Mouse (Mus musculus) testis, postnatal 10 days (tissue): ENCODE results near the gene Lsp1.

Experiments
- DNase-seq: peaks from one replicate; pipeline ENCODE4 v3.0.0; 2021; ENCODE audit warnings: low spot score

The Lsp1 gene

GRCm38 (mm10) chr7:142506501-142506900, 45.9 kb downstream of the Lsp1 start:
- DNase-seq, result no peak

- DNase-seq, result no peak
These were observed 46.8 kb downstream of the Lsp1 start for GRCm38 (mm10) chr7:142507453-142507852.

DNA sequence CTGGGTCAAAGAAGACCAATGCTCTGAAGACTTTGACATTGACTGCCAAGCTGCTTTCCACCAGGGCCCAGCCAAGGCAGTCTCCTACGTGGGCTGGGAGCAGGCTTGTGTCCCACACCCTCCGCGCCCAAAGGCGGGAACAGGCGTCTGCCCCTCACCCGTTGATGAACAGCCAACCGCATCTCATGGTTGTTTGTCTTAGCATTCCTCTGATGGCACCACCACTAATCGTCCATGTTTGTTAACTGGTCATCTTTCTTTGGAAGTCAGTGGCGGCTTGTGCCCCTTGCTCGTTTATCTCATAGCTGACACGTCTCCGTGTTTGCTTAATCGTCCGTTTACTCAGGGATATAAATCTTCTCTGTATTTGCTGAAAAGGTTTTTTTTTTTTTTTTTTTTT, 48.9 kb downstream of the Lsp1 start:
- DNase-seq, result no peak

- no peak for DNase-seq
These were observed 49.6 kb downstream of the Lsp1 start for GRCm38 (mm10) chr7:142510021-142510777.

DNA sequence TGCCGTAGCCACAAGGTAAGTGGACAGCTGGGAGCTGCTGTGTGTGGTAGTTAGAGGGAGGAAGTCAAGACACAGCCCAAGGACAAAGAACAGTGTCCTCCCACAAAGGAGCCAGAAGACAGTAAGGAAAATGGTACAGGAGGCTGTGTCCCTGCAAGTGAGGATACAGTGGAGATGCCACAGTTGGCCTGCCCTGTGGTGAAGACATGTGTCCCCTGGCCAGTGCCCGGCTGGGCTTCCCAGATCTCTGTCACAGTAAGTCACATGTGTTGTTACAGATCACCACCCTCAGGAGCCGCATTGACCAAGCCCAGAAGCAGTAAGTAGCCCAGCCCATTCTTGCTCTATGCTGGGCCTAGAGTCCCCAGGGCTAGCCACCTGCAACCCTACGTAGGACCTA, 53.4 kb downstream of the Lsp1 start:
- no peak for DNase-seq

GRCm38 (mm10) chr7:142516221-142516978, 55.8 kb downstream of the Lsp1 start:
- DNase-seq, result no peak

DNA sequence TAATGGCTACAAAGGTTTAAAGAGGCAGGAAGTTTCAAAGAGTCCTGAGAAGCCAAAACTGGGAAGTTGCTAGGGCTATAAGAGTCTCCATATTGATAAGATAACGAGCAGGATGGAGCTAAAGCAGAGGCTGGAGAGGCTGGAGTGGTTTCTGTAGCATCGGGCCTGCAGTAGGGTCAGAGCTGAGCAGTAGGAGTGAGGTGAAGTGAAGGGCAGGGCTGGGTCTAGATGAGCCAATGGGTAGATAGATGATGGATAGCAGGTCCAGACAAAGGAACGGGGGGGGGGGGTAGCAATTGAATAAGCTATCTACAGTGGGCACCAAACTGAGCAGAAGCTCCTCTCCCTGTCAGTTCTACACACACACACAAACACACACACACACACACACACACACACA, 56.9 kb downstream of the Lsp1 start:
- no peak for DNase-seq

DNA sequence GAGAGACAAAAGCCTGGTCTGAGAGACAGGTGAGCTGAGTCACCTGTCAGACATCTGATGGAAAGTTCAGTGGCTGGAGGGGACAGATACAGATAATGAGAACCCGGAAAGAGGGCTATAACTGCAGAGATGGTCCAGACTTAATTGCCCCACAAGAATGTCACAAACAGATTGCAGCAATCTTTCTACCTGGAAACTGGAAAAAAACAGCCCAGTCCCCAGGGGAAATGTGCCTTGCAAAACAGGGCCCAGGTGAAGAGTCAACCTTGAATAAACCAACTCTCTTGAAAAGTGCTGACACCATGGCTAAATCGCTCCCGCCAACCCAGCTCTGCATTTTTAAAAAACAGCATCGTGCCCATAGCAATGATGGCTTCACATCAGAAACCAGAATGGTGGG, 59.7 kb downstream of the Lsp1 start:
- DNase-seq, result no peak

GRCm38 (mm10) chr7:142522352-142522751, 61.7 kb downstream of the Lsp1 start:
- DNase-seq, result peak; percentile 82

DNA sequence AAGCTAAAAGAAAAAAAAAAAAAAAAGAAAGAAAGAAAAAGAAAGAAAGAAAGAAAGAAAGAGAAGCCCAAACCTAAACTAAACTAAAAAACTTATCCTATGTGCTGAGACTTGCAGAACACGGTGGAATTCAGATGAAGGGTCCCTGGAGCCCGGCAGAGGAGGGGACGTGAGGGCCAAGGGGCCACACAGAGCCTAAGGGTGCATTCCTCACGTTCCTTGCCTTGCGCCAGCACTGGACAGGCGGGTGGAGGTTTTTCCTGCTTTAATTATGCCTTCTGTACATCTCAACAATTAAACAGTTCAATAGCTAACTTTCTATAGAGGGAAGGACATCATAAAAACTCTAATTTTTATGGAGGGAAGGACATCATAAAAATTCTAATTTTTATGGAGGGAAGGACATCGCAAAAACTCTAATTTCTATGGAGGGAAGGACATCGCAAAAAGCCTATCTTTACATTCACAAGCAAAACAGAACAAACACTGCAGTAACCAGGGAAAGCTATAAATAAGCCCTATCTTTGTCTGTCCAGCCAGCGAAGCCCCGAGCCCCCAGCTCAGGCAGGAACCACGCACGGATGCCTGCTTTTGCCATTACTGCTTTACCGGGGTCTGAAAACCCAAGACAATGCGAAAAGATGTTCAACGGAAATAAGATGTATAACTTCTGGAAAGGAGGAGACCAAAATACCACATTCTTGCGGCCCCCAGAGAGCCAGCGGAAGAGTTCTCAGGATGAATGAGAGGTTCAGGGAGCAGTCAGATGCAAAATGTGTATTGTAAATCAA, 62.8 kb downstream of the Lsp1 start:
- DNase-seq, result no peak

DNA sequence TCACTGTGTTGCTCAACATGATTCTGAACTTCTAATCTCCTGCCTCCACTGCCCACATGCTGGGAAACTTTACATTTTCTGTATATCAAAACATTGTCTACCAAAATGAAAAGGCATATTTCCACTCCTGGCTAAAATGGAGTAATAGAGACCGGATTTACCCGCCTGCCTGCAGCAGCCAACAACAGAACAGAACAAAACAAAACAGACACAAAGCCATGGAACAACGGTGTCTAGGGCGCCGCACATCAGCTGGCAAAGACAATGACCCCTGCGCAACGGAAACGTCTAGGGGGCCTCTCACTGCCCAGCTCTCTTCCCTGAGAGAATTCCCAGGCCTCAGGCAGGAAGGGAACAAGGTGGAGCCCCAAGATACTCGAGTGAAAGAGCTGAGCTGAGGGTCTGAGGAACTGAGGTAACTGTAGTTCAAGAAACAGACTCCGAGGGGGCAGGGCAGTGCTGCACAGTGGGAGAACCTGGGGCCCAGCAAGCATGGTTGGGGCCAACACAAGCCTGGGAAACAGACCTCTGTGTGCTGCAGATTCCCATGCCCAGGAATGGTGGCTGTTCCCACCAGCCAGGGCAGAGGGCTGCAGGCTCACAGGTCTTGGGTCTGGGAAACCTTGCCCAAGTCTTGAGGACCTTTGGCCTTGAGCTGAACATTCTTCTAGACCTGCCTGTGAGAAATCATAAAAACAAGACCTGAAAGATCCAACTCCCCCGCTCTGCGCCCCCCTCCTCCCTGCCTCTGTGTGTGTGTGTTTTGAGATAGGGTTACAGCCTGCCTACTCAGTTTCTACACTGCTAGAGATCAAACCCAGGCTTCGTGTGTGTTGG, 65.0 kb downstream of the Lsp1 start:
- no peak for DNase-seq

DNA sequence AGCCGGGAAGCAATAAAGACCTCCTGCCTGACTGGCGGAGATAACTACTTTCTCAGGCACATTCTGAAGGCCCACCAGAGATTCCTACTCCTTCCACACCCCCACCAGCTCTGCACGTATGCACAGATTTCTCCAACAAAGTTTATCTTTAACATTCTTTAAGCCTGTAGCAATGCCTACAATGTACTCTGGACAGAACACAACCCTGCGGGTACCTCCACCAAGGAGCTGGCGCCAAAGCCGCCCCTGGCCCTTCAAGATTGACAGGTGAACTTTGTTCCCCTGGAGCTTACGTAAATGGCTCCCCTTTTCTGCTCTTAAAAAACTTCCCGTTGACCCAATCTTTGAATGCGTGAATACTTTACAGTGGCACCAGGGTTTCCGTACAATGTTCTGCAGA, 68.7 kb downstream of the Lsp1 start:
- DNase-seq, result no peak

- DNase-seq, result no peak
These were observed 71.4 kb downstream of the Lsp1 start for GRCm38 (mm10) chr7:142531973-142532521.

DNA sequence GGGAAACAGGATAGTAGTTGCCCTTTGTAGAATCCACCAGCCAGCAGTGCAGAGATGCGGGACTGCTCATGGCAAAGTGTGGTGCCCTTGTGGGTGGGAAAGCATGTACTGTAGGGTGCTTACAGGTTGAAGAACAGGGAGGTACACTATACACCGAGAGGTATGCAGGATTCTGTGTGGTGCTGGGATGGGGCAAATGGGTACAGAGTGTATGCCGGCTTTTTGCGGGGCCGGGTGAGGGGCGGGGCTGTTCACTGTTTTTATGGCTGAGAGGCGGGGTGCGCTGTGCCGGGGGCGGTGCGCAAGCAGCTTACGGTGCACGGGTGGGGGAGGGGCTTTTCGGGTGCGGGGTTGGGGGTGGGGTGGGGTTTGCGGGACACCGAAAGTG, 72.1 kb downstream of the Lsp1 start, which contains the start of gene Mrpl23:
TSS of gene Mrpl23 (plus strand) at position 16 of the 388 bp plus-strand sequence.
- no peak for DNase-seq

GRCm38 (mm10) chr7:142533059-142533855, 72.6 kb downstream of the Lsp1 start:
- peak; percentile 95 for DNase-seq

- no peak for DNase-seq
These were observed 74.5 kb downstream of the Lsp1 start for GRCm38 (mm10) chr7:142535116-142535515.

- DNase-seq, result no peak
These were observed 75.2 kb downstream of the Lsp1 start for GRCm38 (mm10) chr7:142535832-142536231.

DNA sequence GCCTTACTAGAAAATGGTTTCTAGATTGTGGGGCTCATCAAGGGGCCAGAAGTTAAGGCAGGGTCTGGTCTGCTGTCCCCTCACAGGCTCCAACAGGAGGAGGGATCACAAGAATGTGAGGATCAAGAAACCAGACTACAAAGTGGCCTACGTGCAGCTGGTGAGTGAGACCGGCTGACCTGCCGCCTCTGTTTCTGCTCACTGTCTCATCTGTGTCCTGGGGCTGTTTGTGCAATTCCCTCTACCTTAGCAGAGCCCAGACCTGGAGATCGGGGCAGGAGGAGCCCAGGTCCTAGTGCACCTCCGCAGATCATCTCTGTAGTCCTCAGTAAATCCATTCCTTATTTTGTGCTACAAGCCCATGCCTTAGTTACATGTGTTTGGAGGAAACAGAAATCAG, 76.6 kb downstream of the Lsp1 start:
- DNase-seq, result no peak

DNA sequence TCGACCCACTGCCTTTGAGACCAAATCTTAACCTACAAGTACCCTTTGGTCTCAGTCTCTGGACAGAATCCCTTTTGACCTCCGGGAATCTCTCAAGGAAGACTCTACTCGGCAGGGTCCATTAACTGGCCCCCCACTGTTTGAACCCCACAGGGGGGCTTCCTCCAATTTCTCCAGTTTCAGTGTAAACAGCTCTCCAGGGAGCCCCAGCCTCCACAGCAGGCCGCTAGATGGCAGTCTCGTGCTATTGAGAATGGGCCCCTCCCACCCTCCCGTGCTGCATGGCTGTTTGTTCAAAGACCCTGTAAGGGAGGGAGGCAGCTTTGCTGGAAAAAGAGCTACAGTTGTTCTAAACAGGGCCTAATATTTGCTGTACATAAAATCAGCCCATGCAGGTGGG, 77.3 kb downstream of the Lsp1 start:
- peak; percentile 87 for DNase-seq

GRCm38 (mm10) chr7:142538291-142538690, 77.7 kb downstream of the Lsp1 start:
- no peak for DNase-seq

DNA sequence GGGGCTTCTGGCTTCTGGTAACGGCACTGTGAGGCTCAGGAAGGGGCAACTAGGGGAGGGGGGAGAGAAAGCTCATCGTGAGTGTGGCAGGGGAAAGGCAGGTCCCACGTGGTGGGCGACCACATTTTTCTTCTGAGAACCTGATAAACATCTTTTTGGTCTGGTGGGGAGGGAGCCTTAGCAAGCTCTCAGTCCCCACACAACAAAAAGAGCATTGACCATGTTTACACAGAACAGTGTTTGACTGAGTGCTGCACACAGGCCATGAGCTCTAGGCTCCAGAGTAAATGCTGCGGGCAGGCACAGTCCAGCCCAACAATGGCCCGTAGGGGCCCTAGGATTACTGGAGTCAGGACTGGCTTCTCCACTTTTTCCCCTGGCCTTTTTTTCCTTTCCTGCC, 78.2 kb downstream of the Lsp1 start:
- no peak for DNase-seq
